9 mouse cellular contexts compared by ENCODE assay signal in genomic region chr2:156497915-156498314, GRCm38 (mm10). TPM values are rescaled to one million over a fixed set of nuclear protein-coding genes. Genes with fewer than 3 reads are reported as not detected.
DNase-seq lines count a peak whose midpoint lies in the region; ATAC-seq and TF ChIP-seq lines count a peak whose summit lies in the region.
"Had no signal": no experiment of that assay in that cellular context is flagged by ENCODE, and none has a peak within 500 bp of the region (broad histone marks: within the 10 kb centered on the region; RNA-seq: fewer than 3 reads in every experiment).

No protein-coding gene starts in this region.

- H3K27me3 ChIP-seq in forebrain, embryonic 13.5 days = no peaks in the 10 kb centered on the region
- H3K27me3 ChIP-seq in midbrain, embryonic 13.5 days = no peaks in the 10 kb centered on the region

- no peaks in the 10 kb centered on the region for H3K4me1 ChIP-seq in ES-E14 (ENCODE audit: control insufficient read depth in 2 of 2, insufficient read depth in 2 of 2, low read length in 2 of 2, poor library complexity in 1 of 2)
- H3K4me1 ChIP-seq in forebrain, embryonic 13.5 days = peaks cover 12% of the 10 kb centered on the region
- peaks cover 21% of the 10 kb centered on the region for H3K4me1 ChIP-seq in midbrain, embryonic 13.5 days (replicated peaks)

- peak; percentile 90 for TF ChIP-seq CTCF in layer of hippocampus, adult 2 months (conservative IDR thresholded peaks at IDR 0.05)

- no peak overlapping the region; the same call in 1 of the 2 replicates for H3K27ac ChIP-seq in layer of hippocampus, adult 2 months
- H3K27ac ChIP-seq in ES-E14 (ENCODE audit: insufficient read depth, low read depth, low read length, poor library complexity, severe bottlenecking) = no peak overlapping the region
- H3K27ac ChIP-seq in forebrain, embryonic 13.5 days = no peak overlapping the region
- H3K27ac ChIP-seq in midbrain, embryonic 13.5 days = no peak overlapping the region

- WGBS in forebrain, embryonic 13.5 days = 40% methylated on average over 5 of the region's 5 CpGs
- WGBS in midbrain, embryonic 13.5 days = 57% methylated on average over 5 of the region's 5 CpGs

- peaks cover 15% of the 10 kb centered on the region for H3K36me3 ChIP-seq in ES-E14 (ENCODE audit: control insufficient read depth, insufficient read depth, low read length, poor library complexity, severe bottlenecking)
- peaks cover 41% of the 10 kb centered on the region for H3K36me3 ChIP-seq in forebrain, embryonic 13.5 days (ENCODE audit: poor library complexity, severe bottlenecking)
- peaks cover 69% of the 10 kb centered on the region for H3K36me3 ChIP-seq in midbrain, embryonic 13.5 days

- peak in 1 of 2 experiments; percentile 69 for DNase-seq in layer of hippocampus, adult 2 months (ENCODE audit: low spot score in 2 of 2)
- no peak for DNase-seq in layer of hippocampus, adult 9-11 months
- peak; percentile 40 for DNase-seq in ES-E14 (ENCODE audit: low read depth, low spot score)
- DNase-seq in c-Kit-negative CD71-positive TER-119-positive erythroid progenitor cells, embryonic 14.5 days (ENCODE audit: low read depth, low spot score) = peak; percentile 51
- DNase-seq in kidney, postnatal 4 days = peak; percentile 80
- peak; percentile 69 for DNase-seq in thymus, postnatal 4 days

- H3K4me2 ChIP-seq in forebrain, embryonic 13.5 days = no peak overlapping the region
- no peak overlapping the region for H3K4me2 ChIP-seq in midbrain, embryonic 13.5 days (replicated peaks)

- no peak overlapping the region for H3K9ac ChIP-seq in ES-E14 (ENCODE audit: insufficient read depth, low read depth, low read length, poor library complexity, severe bottlenecking)
- H3K9ac ChIP-seq in forebrain, embryonic 13.5 days = no peak overlapping the region
- no peak overlapping the region for H3K9ac ChIP-seq in midbrain, embryonic 13.5 days (replicated peaks)

- in situ Hi-C loops in ES-E14 (cut with MboI; ENCODE audit: low sequenced_read_pairs in 2 of 2, unreplicated experiment in 2 of 2) = no loop called here

- ATAC-seq in forebrain, embryonic 13.5 days = peak; percentile 58; the same call in 1 of the 2 replicates
- 0 out of 2 replicates have a peak, but pooled peaks have one; percentile 31 for ATAC-seq in midbrain, embryonic 13.5 days

- no peak overlapping the region for H3K4me3 ChIP-seq in layer of hippocampus, adult 2 months
- H3K4me3 ChIP-seq in ES-E14 (ENCODE audit: insufficient read depth in 1 of 2, low read depth in 1 of 2, low read length in 2 of 2, poor library complexity in 1 of 2, severe bottlenecking in 1 of 2) = no peak overlapping the region
- no peak overlapping the region for H3K4me3 ChIP-seq in forebrain, embryonic 13.5 days
- H3K4me3 ChIP-seq in midbrain, embryonic 13.5 days (replicated peaks) = no peak overlapping the region
- H3K4me3 ChIP-seq: megakaryocyte, embryonic 14.5 days had no signal

- H3K9me3 ChIP-seq in ES-E14 (ENCODE audit: control insufficient read depth, insufficient read depth, low read depth, low read length) = no peaks in the 10 kb centered on the region
- H3K9me3 ChIP-seq in forebrain, embryonic 13.5 days (replicated peaks) = no peaks in the 10 kb centered on the region
- H3K9me3 ChIP-seq in midbrain, embryonic 13.5 days = no peaks in the 10 kb centered on the region
- H3K9me3 ChIP-seq: megakaryocyte, embryonic 14.5 days had no signal

TF ChIP-seq in ES-E14, 5 proteins besides CTCF, POLR2A, EP300 and RAD21:
- no peak for TF ChIP-seq ZNF384 (IDR thresholded peaks at IDR 0.05; ENCODE audit: low read depth, low read length)

RNA-seq across cellular contexts. Expression of gene Aar2, which starts 49.5 kb away (rescaled TPM):
- 10 to 100 TPM; 35.6 to 39.0 TPM for total RNA-seq in layer of hippocampus, adult 2 months (2021)
- 23.0 and 25.0 TPM in 2 replicates for total RNA-seq in ES-E14 (2012; rRNA removed)
- polyA plus RNA-seq in forebrain, embryonic 13.5 days (2015; fragmentation: Nextera tagmentation; extraction: Ambion mirVana) = 38.5 and 46.0 TPM in 2 replicates
- polyA plus RNA-seq in midbrain, embryonic 13.5 days (2015; fragmentation: Nextera tagmentation; extraction: Ambion mirVana) = 46.5 and 48.2 TPM in 2 replicates
